Mouse (Mus musculus) lung, postnatal 0 days (tissue): ENCODE measurements at regions not wholly inside any gene's neighbourhood (a gene's known extent, or its start where the extent isn't known, plus 50 kb on each side); places are given as distances from the start of the nearest gene placed in this dataset.

ENCODE experiments used
- CTCF ChIP-seq: IDR thresholded peaks from 2 replicates; pipeline ENCODE4 v1.5.1; 2016; ENCODE audit warnings: antibody characterized with exemption, mild to moderate bottlenecking
- EP300 ChIP-seq: IDR thresholded peaks from 2 replicates; pipeline ENCODE4 v1.6.1; 2016; ENCODE audit warnings: antibody characterized with exemption, mild to moderate bottlenecking, control low read depth

DNA sequence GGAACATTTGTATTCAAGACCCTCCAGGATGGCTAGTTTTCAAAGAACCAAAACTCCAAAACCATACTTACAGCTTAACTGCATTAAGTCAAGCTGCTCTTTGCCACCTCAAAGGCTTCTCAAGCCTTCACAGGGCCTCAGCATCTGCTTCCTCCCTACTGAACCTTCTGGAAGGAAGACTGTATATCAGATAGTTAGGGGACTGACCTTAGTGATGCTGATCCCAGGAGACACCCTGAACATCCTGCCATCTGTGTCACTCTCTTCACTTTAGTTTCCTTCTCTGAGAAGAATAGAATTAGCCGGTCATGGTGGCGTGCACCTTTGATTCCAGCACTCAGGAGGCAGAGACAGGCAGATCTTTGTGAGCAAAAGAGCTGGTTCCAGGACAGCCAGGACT, 124.5 kb upstream of the Klf3 start:
- TF ChIP-seq CTCF (no peak), EP300 (no peak)
